Mouse (Mus musculus): ENCODE measurements around the gene Ssbp4.

GRCm38 (mm10) chr8:70547762-70548161, 60.9 kb downstream of the Ssbp4 start:
- TF ChIP-seq CTCF (conservative IDR thresholded peaks at IDR 0.05; ENCODE audit: low read length) (no peak), POU5F1 (IDR thresholded peaks at IDR 0.05; ENCODE audit: borderline replicate concordance, low read length) (no peak), NANOG (IDR thresholded peaks at IDR 0.05; ENCODE audit: borderline replicate concordance, low read length) (no peak)

Measured in E14TG2a.4 (cell line).